Comparison of ENCODE assay signal across 16 mouse cellular contexts in the genomic region with DNA sequence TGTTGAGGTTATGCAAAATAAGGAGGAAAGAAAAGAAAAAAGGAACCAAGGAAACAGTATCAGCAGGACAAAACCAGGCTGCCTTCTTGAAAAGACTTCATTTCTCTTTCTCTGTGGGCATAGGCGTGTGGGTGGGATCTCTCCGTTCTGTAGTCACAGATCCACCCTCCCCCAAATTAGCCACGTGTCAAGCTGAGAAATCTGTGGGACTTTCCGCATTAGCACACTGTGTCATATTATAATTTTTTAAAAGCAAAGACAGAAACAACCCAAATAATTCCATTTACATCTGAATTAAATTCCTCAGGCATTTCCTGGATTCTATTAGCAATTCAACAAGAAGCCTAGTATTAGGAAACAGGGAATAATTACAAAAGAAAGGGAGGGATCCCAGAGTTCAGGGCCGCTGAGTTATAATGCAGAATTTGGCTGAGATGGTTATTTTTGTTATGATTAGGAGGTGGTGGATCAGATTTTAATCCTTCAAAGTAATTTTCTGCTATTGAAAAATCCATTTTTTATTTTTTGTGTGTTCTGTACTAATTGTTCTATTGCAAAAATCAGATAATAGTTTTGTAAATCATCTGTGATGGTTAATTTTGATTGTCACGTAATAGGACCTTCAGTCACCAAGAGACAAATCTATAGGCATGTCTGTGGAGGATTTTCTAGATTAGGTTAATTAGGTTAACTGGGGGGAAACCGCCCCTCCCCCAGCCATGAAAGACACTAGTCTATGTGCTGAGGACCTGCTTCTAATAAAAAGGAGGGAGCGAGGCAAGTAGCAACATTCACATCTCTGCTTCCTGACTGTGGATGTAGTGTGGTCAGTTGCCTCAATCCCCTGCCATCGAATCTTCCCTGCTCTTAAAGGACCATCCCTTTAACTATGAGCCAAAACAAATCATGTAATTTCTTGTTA.
A peak's percentile ranks its signal among the peaks of the same experiment; 100 is the strongest.
DNase-seq lines count a peak whose midpoint lies in the region; ATAC-seq and TF ChIP-seq lines count a peak whose summit lies in the region.
"Had no signal": no experiment of that assay in that cellular context is flagged by ENCODE, and none has a peak within 500 bp of the region (broad histone marks: within the 10 kb centered on the region; RNA-seq: fewer than 3 reads in every experiment).

No protein-coding gene starts in this region.

- intact Hi-C loops in left cerebral cortex, postnatal 14 days (cut with DNase I) = no loop called here

- no peak for TF ChIP-seq CTCF in CH12.LX (conservative IDR thresholded peaks at IDR 0.05 in 1 of 2, IDR thresholded peaks at IDR 0.05 in 1 of 2; ENCODE audit: low read depth in 2 of 2, low read length in 2 of 2)

- dilution Hi-C loops in CH12.LX (cut with MboI; ENCODE audit: extremely low pct_ligation_motif_present, extremely low pct_unique_long_range_greater_than_20kb, low sequenced_read_pairs) = no loop called here

- H3K27ac ChIP-seq in forebrain, embryonic 11.5 days (ENCODE audit: low read depth, low read length) = no peak overlapping the region
- no peak overlapping the region for H3K27ac ChIP-seq in forebrain, embryonic 10.5 days
- H3K27ac ChIP-seq in CH12.LX (ENCODE audit: insufficient read depth, low read depth) = no peak overlapping the region
- H3K27ac ChIP-seq in forebrain, embryonic 12.5 days = no peak overlapping the region
- H3K27ac ChIP-seq: embryonic facial prominence, embryonic 15.5 days; liver, embryonic 14.5 days had no signal

- H3K4me1 ChIP-seq in forebrain, embryonic 11.5 days (replicated peaks; ENCODE audit: control insufficient read depth, insufficient read depth, low read length) = no peaks in the 10 kb centered on the region; the same call in 1 of the 2 replicates
- H3K4me1 ChIP-seq in forebrain, embryonic 10.5 days = peaks cover 19% of the 10 kb centered on the region
- peaks cover 3 to 23% of the 10 kb centered on the region in 2 experiments; a peak in 3 of 4 replicates for H3K4me1 ChIP-seq in CH12.LX (ENCODE audit: control insufficient read depth in 1 of 2, insufficient read depth in 2 of 2)
- 0 out of 2 replicates have a peak, but pooled peaks cover 3% of the 10 kb centered on the region for H3K4me1 ChIP-seq in forebrain, embryonic 12.5 days
- H3K4me1 ChIP-seq: embryonic facial prominence, embryonic 15.5 days had no signal

- TF ChIP-seq POLR2A in CH12.LX (IDR thresholded peaks at IDR 0.05; ENCODE audit: low read depth, low read length) = no peak

- H3K27me3 ChIP-seq in forebrain, embryonic 11.5 days (ENCODE audit: control insufficient read depth, insufficient read depth, low read length) = no peaks in the 10 kb centered on the region
- H3K27me3 ChIP-seq in forebrain, embryonic 10.5 days (ENCODE audit: poor library complexity, severe bottlenecking) = no peaks in the 10 kb centered on the region
- no peaks in the 10 kb centered on the region for H3K27me3 ChIP-seq in CH12.LX (replicated peaks)
- H3K27me3 ChIP-seq in forebrain, embryonic 12.5 days = no peaks in the 10 kb centered on the region
- H3K27me3 ChIP-seq: embryonic facial prominence, embryonic 15.5 days had no signal

- no peaks in the 10 kb centered on the region for H3K79me2 ChIP-seq in CH12.LX (replicated peaks; ENCODE audit: control insufficient read depth, extremely low read depth, insufficient read depth, poor library complexity, severe bottlenecking)

- no peaks in the 10 kb centered on the region for H3K36me3 ChIP-seq in forebrain, embryonic 11.5 days (ENCODE audit: control insufficient read depth, insufficient read depth, low read length)
- H3K36me3 ChIP-seq in forebrain, embryonic 10.5 days (replicated peaks) = no peaks in the 10 kb centered on the region
- no peaks in the 10 kb centered on the region for H3K36me3 ChIP-seq in CH12.LX (replicated peaks in 1 of 2; ENCODE audit: control insufficient read depth in 1 of 2, insufficient read depth in 1 of 2, low read length in 1 of 2)
- H3K36me3 ChIP-seq in forebrain, embryonic 12.5 days (replicated peaks) = no peaks in the 10 kb centered on the region
- H3K36me3 ChIP-seq: embryonic facial prominence, embryonic 15.5 days had no signal

- in situ Hi-C loops in CH12.LX (cut with MboI; ENCODE audit: low pct_ligation_motif_present, low pct_unique_long_range_greater_than_20kb, low sequenced_read_pairs) = no loop called here

- peak; percentile 71 for ATAC-seq in forebrain, embryonic 11.5 days (replicated peaks; ENCODE audit: low FRiP score)
- peak; percentile 65; the same call in 1 of the 2 replicates for ATAC-seq in forebrain, embryonic 12.5 days (ENCODE audit: low FRiP score)
- ATAC-seq: Patski had no signal

- TF ChIP-seq RAD21 in CH12.LX (IDR thresholded peaks at IDR 0.05; ENCODE audit: low read depth, low read length) = no peak

- no peak for DNase-seq in forebrain, embryonic 11.5 days (ENCODE audit: low spot score)
- DNase-seq in forebrain, embryonic 10.5 days (ENCODE audit: extremely low spot score, low spot score) = no peak
- DNase-seq in CH12.LX (ENCODE audit: extremely low read depth) = peak; percentile 70
- peak; percentile 23 to 25 for DNase-seq in left cerebral cortex, postnatal 14 days (ENCODE audit: low spot score in 2 of 2)
- no peak for DNase-seq in lung, postnatal 14 days
- no peak for DNase-seq in kidney, adult 9 months
- no peak for DNase-seq in kidney, adult 18-20 months
- DNase-seq: adrenal gland, postnatal 25 days; cerebellum, adult 9-10 months; gastrocnemius, postnatal 14 days; lung, postnatal 4 days; spleen, adult 18-20 months had no signal

- H3K4me2 ChIP-seq in forebrain, embryonic 11.5 days (ENCODE audit: low read depth, low read length, severe bottlenecking) = no peak overlapping the region
- H3K4me2 ChIP-seq in CH12.LX (ENCODE audit: insufficient read depth, low read depth, poor library complexity, severe bottlenecking) = no peak overlapping the region
- H3K4me2 ChIP-seq in forebrain, embryonic 12.5 days = no peak overlapping the region
- H3K4me2 ChIP-seq: embryonic facial prominence, embryonic 15.5 days had no signal

- no peak for TF ChIP-seq EP300 in CH12.LX (IDR thresholded peaks at IDR 0.05; ENCODE audit: low read length)

- H3K9me3 ChIP-seq in forebrain, embryonic 11.5 days (ENCODE audit: control insufficient read depth, low read length) = no peaks in the 10 kb centered on the region
- H3K9me3 ChIP-seq in forebrain, embryonic 10.5 days = no peaks in the 10 kb centered on the region
- no peaks in the 10 kb centered on the region for H3K9me3 ChIP-seq in CH12.LX (replicated peaks; ENCODE audit: low read length)
- H3K9me3 ChIP-seq in forebrain, embryonic 12.5 days = no peaks in the 10 kb centered on the region
- H3K9me3 ChIP-seq: embryonic facial prominence, embryonic 15.5 days had no signal

- H3K4me3 ChIP-seq in forebrain, embryonic 11.5 days (ENCODE audit: low read depth, low read length) = no peak overlapping the region
- H3K4me3 ChIP-seq in forebrain, embryonic 10.5 days = no peak overlapping the region
- H3K4me3 ChIP-seq in CH12.LX (replicated peaks in 1 of 3; ENCODE audit: low read depth in 2 of 3, low read length in 2 of 3, poor library complexity in 1 of 3) = no peak overlapping the region
- no peak overlapping the region for H3K4me3 ChIP-seq in forebrain, embryonic 12.5 days (replicated peaks)
- H3K4me3 ChIP-seq: embryonic facial prominence, embryonic 15.5 days had no signal

- no peak overlapping the region for H3K9ac ChIP-seq in forebrain, embryonic 11.5 days (ENCODE audit: low read length)
- H3K9ac ChIP-seq in CH12.LX (ENCODE audit: insufficient read depth, low read depth) = no peak overlapping the region
- H3K9ac ChIP-seq in forebrain, embryonic 12.5 days = no peak overlapping the region
- H3K9ac ChIP-seq: embryonic facial prominence, embryonic 15.5 days; liver, embryonic 14.5 days had no signal

- 34% methylated on average over 9 of the region's 9 CpGs for WGBS in forebrain, embryonic 11.5 days
- 44% methylated on average over 9 of the region's 9 CpGs for WGBS in forebrain, embryonic 10.5 days
- WGBS in forebrain, embryonic 12.5 days = 25% methylated on average over 9 of the region's 9 CpGs

TF ChIP-seq in CH12.LX, 34 proteins besides CTCF, POLR2A, EP300 and RAD21 (continues in another document):
- TF ChIP-seq USF2 (conservative IDR thresholded peaks at IDR 0.05; ENCODE audit: low read depth, low read length) (no peak), CHD2 (IDR thresholded peaks at IDR 0.05; ENCODE audit: low read length) (no peak), ETS1 (conservative IDR thresholded peaks at IDR 0.05; ENCODE audit: low read depth, low read length) (no peak), ZC3H11A (IDR thresholded peaks at IDR 0.05; ENCODE audit: low read depth, low read length) (no peak), ZMIZ1 (IDR thresholded peaks at IDR 0.05; ENCODE audit: low read depth, low read length) (no peak), JUND (conservative IDR thresholded peaks at IDR 0.05; ENCODE audit: low read depth, low read length) (no peak), ZKSCAN1 (IDR thresholded peaks at IDR 0.05; ENCODE audit: borderline replicate concordance, low read depth, low read length) (no peak), IRF4 (IDR thresholded peaks at IDR 0.05; ENCODE audit: low read depth, low read length) (no peak), JUN (IDR thresholded peaks at IDR 0.05; ENCODE audit: insufficient read depth, low read depth, low read length) (no peak), RCOR1 (conservative IDR thresholded peaks at IDR 0.05; ENCODE audit: low read depth, low read length) (no peak), KAT2A (IDR thresholded peaks at IDR 0.05; ENCODE audit: insufficient replicate concordance, low read length) (no peak), ELF1 (IDR thresholded peaks at IDR 0.05; ENCODE audit: low read depth, low read length) (no peak), SMC3 (IDR thresholded peaks at IDR 0.05; ENCODE audit: low read depth, low read length) (no peak), POLR2AphosphoS2 (IDR thresholded peaks at IDR 0.05; ENCODE audit: low read depth, low read length) (no peak), ZNF384 (IDR thresholded peaks at IDR 0.05; ENCODE audit: low read depth, low read length) (no peak), MEF2A (IDR thresholded peaks at IDR 0.05; ENCODE audit: borderline replicate concordance, low read depth, low read length) (no peak), E2F4 (IDR thresholded peaks at IDR 0.05; ENCODE audit: insufficient replicate concordance, low read depth, low read length) (no peak), MAFK (IDR thresholded peaks at IDR 0.05; ENCODE audit: insufficient replicate concordance, low read length) (no peak), NRF1 (IDR thresholded peaks at IDR 0.05; ENCODE audit: low read depth, low read length) (no peak), MAZ (IDR thresholded peaks at IDR 0.05; ENCODE audit: low read depth, low read length) (no peak), SIN3A (IDR thresholded peaks at IDR 0.05; ENCODE audit: low read length) (no peak), USF1 (IDR thresholded peaks at IDR 0.05; ENCODE audit: low read depth, low read length) (peak; percentile 33), MAX (IDR thresholded peaks at IDR 0.05; ENCODE audit: low read length) (peak; percentile 77), TBP (conservative IDR thresholded peaks at IDR 0.05; ENCODE audit: low read depth, low read length) (no peak), PAX5 (IDR thresholded peaks at IDR 0.05; ENCODE audit: low read length) (no peak)

Comparison
In these comparisons a context has a peak if more than half of its experiments do, and no peak if none do; other contexts are left out.
1. DNase-seq: peak in CH12.LX (single experiment) and left cerebral cortex, postnatal 14 days (2 of 2); none in forebrain, embryonic 11.5 days (single experiment), forebrain, embryonic 10.5 days (single experiment), lung, postnatal 14 days (single experiment), kidney, adult 9 months (single experiment) and kidney, adult 18-20 months (single experiment).